Mouse (Mus musculus) ES-Bruce4 (cell line): Measurements from ENCODE around the gene Rspry1. TPM values are rescaled to one million over a fixed set of nuclear protein-coding genes. Genes with fewer than 3 reads are reported as not detected.

Experiments
- H3K27ac ChIP-seq: 2 replicates; pipeline ENCODE4 v1.5.1; 2012; ENCODE audit warnings: low read length, inconsistent platforms; ENCODE audit not compliant: insufficient read depth
- H3K27me3 ChIP-seq: 2 replicates; pipeline ENCODE4 v1.6.1; 2012; ENCODE audit warnings: mild to moderate bottlenecking, low read length, inconsistent platforms; ENCODE audit not compliant: control insufficient read depth, poor library complexity, insufficient read depth, severe bottlenecking
- H3K36me3 ChIP-seq: 2 replicates; pipeline ENCODE4 v1.6.1; 2012; ENCODE audit warnings: inconsistent platforms, mild to moderate bottlenecking, low read length, moderate library complexity; ENCODE audit not compliant: control insufficient read depth, poor library complexity, insufficient read depth, severe bottlenecking
- H3K4me1 ChIP-seq: one replicate; pipeline ENCODE4 v1.8.1; 2011; ENCODE audit warnings: low read length; ENCODE audit not compliant: control insufficient read depth, insufficient read depth
- H3K4me3 ChIP-seq: 2 replicates; pipeline ENCODE4 v1.5.1; 2011; ENCODE audit warnings: low read depth, mild to moderate bottlenecking, low read length
- H3K9ac ChIP-seq: 2 replicates; pipeline ENCODE4 v1.6.1; 2012; ENCODE audit warnings: low read depth, mild to moderate bottlenecking, inconsistent platforms; ENCODE audit not compliant: poor library complexity, severe bottlenecking
- H3K9me3 ChIP-seq: replicated peaks from 2 replicates; pipeline ENCODE4 v1.6.1; 2012; ENCODE audit warnings: mild to moderate bottlenecking, low read length, inconsistent platforms; ENCODE audit not compliant: control insufficient read depth, poor library complexity, insufficient read depth, severe bottlenecking
- CTCF ChIP-seq: IDR thresholded peaks from one replicate; pipeline ENCODE4 v1.8.1; 2011; ENCODE audit warnings: low read depth, low read length
- EP300 ChIP-seq: IDR thresholded peaks from 2 replicates; pipeline ENCODE4 v1.6.1; 2011; ENCODE audit warnings: low read depth, low read length; ENCODE audit not compliant: insufficient read depth
- POLR2A ChIP-seq: IDR thresholded peaks from one replicate; pipeline ENCODE4 v1.8.1; 2011; ENCODE audit warnings: low read length; ENCODE audit not compliant: insufficient read depth
- polyA plus RNA-seq: library from polyadenylated mRNA; stranded (reverse); fragments of >200 nt; gene quantifications from 2 replicates; pipeline ENCODE4 v1.2.4, GENCODE M21; 2011; ENCODE audit warnings: low read depth; ENCODE audit not compliant: missing spikeins, insufficient read depth, insufficient read length

Rspry1 gene
- polyA plus RNA-seq, 1 experiment = 20.4 TPM

DNA sequence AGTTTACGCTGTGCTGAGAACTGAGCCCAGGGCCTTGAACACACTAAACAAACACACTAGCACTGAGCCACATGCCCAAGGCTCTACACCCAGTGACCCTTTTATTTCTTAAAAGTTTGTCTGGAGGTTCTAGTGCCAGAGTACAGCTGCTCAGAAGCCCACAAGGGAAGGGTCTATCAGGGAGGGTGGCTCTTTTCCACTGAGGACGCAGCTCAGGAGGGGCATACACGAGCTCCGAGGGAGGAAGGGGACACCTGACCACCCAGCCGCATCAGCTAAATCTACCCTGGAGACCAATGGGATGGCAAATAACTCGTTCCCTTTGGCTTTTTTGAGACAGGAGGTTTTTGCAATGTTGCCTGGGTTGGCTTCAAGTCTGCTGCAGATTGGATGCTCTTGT lies 96.2 kb downstream of the Rspry1 start:
- no peaks in the 10 kb centered on the region for H3K4me1 ChIP-seq
- H3K27me3 ChIP-seq = peaks cover 10% of the 10 kb centered on the region
- H3K36me3 ChIP-seq = no peaks in the 10 kb centered on the region
- H3K9me3 ChIP-seq = no peaks in the 10 kb centered on the region
- TF ChIP-seq EP300 = no peak
- no peak for TF ChIP-seq POLR2A
- H3K9ac ChIP-seq = no peak overlapping the region
- no peak overlapping the region for H3K4me3 ChIP-seq
- no peak overlapping the region for H3K27ac ChIP-seq

DNA sequence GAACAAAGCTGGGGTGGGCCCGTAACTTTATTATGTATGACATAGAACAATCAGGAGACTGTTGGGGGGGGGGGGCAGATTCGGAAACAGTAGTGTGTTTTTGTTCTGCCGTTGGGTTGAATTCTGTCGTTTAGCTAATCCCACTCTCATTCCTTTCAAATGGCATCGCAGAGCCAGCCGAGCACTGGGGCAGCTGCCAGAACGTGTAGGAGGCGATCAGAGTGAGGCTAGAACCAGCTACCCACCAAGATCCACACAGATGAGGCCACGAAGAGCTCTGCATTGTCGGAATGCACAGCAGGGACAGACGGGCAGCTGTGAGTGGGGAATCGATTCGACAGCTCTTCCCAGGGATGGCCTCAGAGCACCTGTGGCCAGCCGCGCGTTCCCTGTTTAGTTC lies 97.6 kb downstream of the Rspry1 start:
- H3K27ac ChIP-seq = no peak overlapping the region
- H3K9me3 ChIP-seq = no peaks in the 10 kb centered on the region
- H3K4me3 ChIP-seq = no peak overlapping the region
- peaks cover 4% of the 10 kb centered on the region for H3K27me3 ChIP-seq
- no peaks in the 10 kb centered on the region for H3K36me3 ChIP-seq
- H3K4me1 ChIP-seq = no peaks in the 10 kb centered on the region
- no peak overlapping the region for H3K9ac ChIP-seq
- TF ChIP-seq POLR2A (no peak), EP300 (no peak), CTCF (no peak)

DNA sequence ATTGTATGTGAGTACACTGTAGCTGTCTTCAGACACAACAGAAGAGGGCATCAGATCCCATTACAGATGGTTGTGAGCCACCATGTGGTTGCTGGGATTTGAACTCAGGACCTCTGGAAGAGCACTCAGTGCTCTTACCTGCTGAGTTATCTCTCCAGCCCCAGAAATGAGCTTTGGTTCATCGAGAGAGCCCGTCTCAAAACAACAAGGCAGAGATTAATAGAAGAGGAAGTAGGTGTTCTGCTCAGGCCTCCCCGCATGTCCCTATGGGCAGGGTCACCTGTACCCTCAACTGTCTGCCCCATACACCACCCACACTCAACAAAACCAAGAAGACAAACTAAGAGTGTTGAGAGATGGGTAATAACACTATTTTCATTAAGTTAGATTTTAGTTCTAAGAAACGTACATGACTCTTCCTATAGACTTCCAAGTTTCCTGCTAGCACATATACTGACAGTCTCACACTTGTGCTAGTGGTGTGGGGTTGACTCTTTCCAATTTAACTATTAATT lies 98.7 kb downstream of the Rspry1 start:
- H3K27ac ChIP-seq = no peak overlapping the region
- H3K9me3 ChIP-seq = no peaks in the 10 kb centered on the region
- no peak overlapping the region for H3K4me3 ChIP-seq
- H3K4me1 ChIP-seq = no peaks in the 10 kb centered on the region
- H3K36me3 ChIP-seq = no peaks in the 10 kb centered on the region
- peaks cover 2% of the 10 kb centered on the region; the same call in 1 of the 2 replicates for H3K27me3 ChIP-seq
- TF ChIP-seq POLR2A (no peak), CTCF (no peak), EP300 (no peak)
- H3K9ac ChIP-seq = no peak overlapping the region

DNA sequence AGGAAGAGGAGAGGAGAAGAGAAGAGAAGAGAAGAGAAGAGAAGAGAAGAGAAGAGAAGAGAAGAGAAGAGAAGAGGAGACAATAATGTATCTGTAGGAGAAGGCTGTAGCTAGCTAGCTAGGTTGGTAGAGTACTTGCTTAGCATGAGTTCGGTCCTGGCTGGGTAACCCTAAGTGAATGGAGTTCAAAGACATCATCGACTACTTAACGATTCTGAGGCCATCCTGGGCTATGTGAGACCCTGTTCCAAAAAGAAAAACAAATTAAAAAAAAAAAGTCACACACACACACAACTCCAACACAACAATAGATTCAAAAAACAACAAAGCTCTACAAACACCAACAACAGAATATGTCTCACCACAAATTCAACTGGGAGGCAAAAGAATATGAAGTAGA lies 100.4 kb downstream of the Rspry1 start:
- Histone ChIP-seq H3K36me3 (no peaks in the 10 kb centered on the region), H3K27ac (no peak overlapping the region), H3K27me3 (no peaks in the 10 kb centered on the region), H3K9me3 (no peaks in the 10 kb centered on the region), H3K9ac (no peak overlapping the region), H3K4me3 (no peak overlapping the region), H3K4me1 (peaks cover 3% of the 10 kb centered on the region)
- TF ChIP-seq POLR2A (no peak), EP300 (no peak), CTCF (no peak)

DNA sequence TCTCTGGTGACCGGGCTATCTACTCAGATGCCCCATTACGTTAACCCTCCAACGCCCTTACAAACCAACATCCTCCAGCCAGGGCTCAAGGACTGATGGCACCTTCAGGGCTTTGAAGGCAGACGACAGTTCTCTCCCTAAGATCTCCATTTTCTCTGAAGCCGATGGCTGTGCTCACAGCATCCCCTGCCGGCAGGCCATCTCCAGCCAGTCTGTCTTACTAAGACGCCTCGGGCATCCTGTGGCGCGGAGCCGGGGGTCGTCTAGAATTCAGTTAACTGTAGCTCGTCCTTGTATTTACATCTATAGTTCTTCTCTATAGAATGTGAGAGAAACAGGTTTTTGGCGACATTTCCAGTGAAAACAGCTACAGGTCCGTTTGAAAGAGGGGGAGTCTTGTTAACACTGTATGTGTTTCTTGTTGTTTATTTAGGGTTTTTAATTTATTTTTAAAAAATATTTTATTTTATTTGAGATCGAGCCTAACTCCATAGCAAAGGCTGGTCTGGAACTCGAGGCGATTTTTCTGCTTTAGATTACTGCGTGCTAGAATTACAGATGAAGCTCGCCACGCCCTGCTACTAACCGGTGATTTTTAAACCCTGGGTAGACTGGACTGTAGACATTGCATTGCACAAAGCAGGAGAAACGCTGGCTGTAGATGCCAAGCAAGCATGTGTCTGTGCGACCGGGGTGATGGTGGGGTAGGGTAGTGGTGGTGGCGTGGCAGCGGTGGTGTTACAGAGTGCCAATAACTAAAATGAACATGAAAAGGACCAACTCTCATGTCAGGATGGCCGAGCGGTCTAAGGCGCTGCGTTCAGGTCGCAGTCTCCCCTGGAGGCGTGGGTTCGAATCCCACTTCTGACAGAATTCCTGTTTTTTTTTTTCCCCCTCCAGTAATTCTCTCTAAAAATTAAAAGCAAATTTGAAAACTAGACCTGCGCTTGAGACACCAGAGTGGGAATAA lies 101.4 kb downstream of the Rspry1 start:
- Histone ChIP-seq H3K4me3 (peak overlapping the region; percentile 88), H3K36me3 (no peaks in the 10 kb centered on the region), H3K4me1 (peaks cover 3% of the 10 kb centered on the region), H3K27ac (no peak overlapping the region), H3K9ac (peak overlapping the region; percentile 53), H3K9me3 (no peaks in the 10 kb centered on the region), H3K27me3 (no peaks in the 10 kb centered on the region)
- TF ChIP-seq CTCF (peak; percentile 86), POLR2A (no peak), EP300 (0 out of 2 replicates have a peak, but pooled peaks have one; percentile 32)

DNA sequence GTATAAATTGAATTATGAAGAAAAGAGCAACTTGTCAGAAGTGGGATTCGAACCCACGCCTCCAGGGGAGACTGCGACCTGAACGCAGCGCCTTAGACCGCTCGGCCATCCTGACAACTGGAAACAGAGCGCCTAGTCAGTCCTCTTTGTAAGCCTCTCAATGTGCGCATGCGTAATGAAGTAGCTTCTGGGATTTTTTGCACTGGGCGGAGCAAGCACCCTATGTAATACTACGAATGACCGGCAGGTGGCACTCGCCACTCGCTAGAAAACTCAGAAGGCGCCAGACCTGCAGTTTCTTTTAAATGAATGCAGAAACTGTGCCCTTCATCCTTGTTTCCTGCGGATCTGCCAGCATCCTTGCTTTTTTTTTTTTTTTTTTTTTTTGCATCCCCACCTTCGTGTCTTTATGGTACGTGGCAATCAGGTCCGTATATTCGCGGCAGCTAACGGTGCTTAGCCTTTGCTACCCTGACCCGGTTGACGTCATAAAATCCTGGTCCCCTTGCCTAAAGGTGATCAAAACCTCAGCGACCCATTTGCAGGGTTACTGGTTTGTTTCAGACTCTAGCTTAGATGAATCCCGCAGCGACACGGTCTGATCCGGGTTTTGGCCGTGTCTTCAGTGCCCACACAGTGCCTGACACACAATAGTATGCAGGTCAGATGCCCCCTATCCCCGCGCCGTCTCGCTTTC lies 102.4 kb downstream of the Rspry1 start:
- Histone ChIP-seq H3K36me3 (no peaks in the 10 kb centered on the region), H3K9me3 (no peaks in the 10 kb centered on the region), H3K9ac (peak overlapping the region; percentile 32), H3K4me3 (peak overlapping the region; percentile 71), H3K4me1 (peaks cover 3% of the 10 kb centered on the region), H3K27ac (no peak overlapping the region), H3K27me3 (no peaks in the 10 kb centered on the region)
- TF ChIP-seq CTCF (peak; percentile 73), POLR2A (no peak)
